ENCODE assay signal across 27 mouse cellular contexts in the genomic region with DNA sequence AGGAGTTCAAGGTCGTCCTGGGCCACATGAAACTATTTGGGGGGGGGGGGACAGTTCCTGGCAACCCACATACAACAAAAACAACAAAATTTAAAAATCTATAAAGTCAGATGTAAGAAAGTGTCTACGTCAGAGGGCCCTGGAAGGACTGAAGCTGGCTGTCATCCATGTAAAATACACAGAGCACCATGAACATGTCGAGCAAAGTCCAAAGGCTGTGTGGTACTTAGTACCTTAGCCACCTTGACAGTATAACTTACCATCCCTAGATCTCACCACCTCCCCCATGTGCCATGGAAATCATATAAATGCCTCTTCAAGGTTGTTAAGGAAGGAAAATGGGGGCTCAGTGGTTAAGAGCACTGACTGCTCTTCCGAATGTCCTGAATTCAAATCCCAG.
"Had no signal": no experiment of that assay in that cellular context is flagged by ENCODE, and none has a peak within 500 bp of the region (broad histone marks: within the 10 kb centered on the region; RNA-seq: fewer than 3 reads in every experiment).

No protein-coding gene starts in this region.

- H3K27me3 ChIP-seq: embryonic facial prominence, embryonic 12.5 days; embryonic facial prominence, embryonic 13.5 days; embryonic facial prominence, embryonic 15.5 days; forebrain, embryonic 12.5 days; forebrain, embryonic 13.5 days; forebrain, embryonic 15.5 days had no signal

- H3K4me1 ChIP-seq: embryonic facial prominence, embryonic 12.5 days; embryonic facial prominence, embryonic 13.5 days; embryonic facial prominence, embryonic 15.5 days; forebrain, embryonic 13.5 days; forebrain, embryonic 15.5 days had no signal

- H3K9ac ChIP-seq: embryonic facial prominence, embryonic 12.5 days; embryonic facial prominence, embryonic 13.5 days; embryonic facial prominence, embryonic 15.5 days; forebrain, embryonic 12.5 days; forebrain, embryonic 13.5 days; forebrain, embryonic 15.5 days; forebrain, postnatal 0 days had no signal

- H3K4me3 ChIP-seq: embryonic facial prominence, embryonic 10.5 days; embryonic facial prominence, embryonic 12.5 days; embryonic facial prominence, embryonic 13.5 days; embryonic facial prominence, embryonic 15.5 days; erythroblast, embryonic 14.5 days; forebrain, embryonic 10.5 days; forebrain, embryonic 12.5 days; forebrain, embryonic 13.5 days; forebrain, embryonic 15.5 days; gastrocnemius, adult 2 months had no signal

- H3K9me3 ChIP-seq: embryonic facial prominence, embryonic 10.5 days; embryonic facial prominence, embryonic 12.5 days; embryonic facial prominence, embryonic 13.5 days; embryonic facial prominence, embryonic 15.5 days; forebrain, embryonic 10.5 days; forebrain, embryonic 12.5 days; forebrain, embryonic 13.5 days; forebrain, embryonic 15.5 days had no signal

- H3K36me3 ChIP-seq: embryonic facial prominence, embryonic 12.5 days; embryonic facial prominence, embryonic 13.5 days; embryonic facial prominence, embryonic 15.5 days; forebrain, embryonic 12.5 days; forebrain, embryonic 15.5 days had no signal

- ATAC-seq: forebrain, embryonic 13.5 days; forebrain, embryonic 14.5 days; forebrain, embryonic 15.5 days; forebrain, embryonic 16.5 days; forebrain, postnatal 0 days had no signal

- DNase-seq: cerebellum, adult 2 months; cerebellum, adult 8-10 months; cerebellum, adult 9-10 months; cerebellum, adult 9-11 months; cerebellum, postnatal 10 days; cerebellum, postnatal 14 days; cerebellum, postnatal 25 days; cerebellum, postnatal 36 days; embryo, embryonic 11 days; forebrain, postnatal 0 days; gastrocnemius, adult 2 months; gastrocnemius, postnatal 10 days; gastrocnemius, postnatal 14 days; gastrocnemius, postnatal 25 days; gastrocnemius, postnatal 36 days; heart, adult 18-20 months had no signal

- H3K4me2 ChIP-seq: embryonic facial prominence, embryonic 12.5 days; embryonic facial prominence, embryonic 13.5 days; embryonic facial prominence, embryonic 15.5 days; forebrain, embryonic 12.5 days; forebrain, embryonic 13.5 days; forebrain, embryonic 15.5 days had no signal

- H3K27ac ChIP-seq: embryonic facial prominence, embryonic 12.5 days; embryonic facial prominence, embryonic 13.5 days; embryonic facial prominence, embryonic 15.5 days; forebrain, embryonic 12.5 days; forebrain, embryonic 13.5 days; forebrain, embryonic 15.5 days; gastrocnemius, adult 2 months had no signal
